Mouse (Mus musculus): ENCODE measurements around the gene Nr4a3. TPM values are rescaled to one million over a fixed set of nuclear protein-coding genes. Genes with fewer than 3 reads are reported as not detected.
A peak's percentile ranks its signal among the peaks of the same experiment; 100 is the strongest.

Nr4a3 gene
- polyA plus RNA-seq, 1 experiment: 0.33 TPM

DNA sequence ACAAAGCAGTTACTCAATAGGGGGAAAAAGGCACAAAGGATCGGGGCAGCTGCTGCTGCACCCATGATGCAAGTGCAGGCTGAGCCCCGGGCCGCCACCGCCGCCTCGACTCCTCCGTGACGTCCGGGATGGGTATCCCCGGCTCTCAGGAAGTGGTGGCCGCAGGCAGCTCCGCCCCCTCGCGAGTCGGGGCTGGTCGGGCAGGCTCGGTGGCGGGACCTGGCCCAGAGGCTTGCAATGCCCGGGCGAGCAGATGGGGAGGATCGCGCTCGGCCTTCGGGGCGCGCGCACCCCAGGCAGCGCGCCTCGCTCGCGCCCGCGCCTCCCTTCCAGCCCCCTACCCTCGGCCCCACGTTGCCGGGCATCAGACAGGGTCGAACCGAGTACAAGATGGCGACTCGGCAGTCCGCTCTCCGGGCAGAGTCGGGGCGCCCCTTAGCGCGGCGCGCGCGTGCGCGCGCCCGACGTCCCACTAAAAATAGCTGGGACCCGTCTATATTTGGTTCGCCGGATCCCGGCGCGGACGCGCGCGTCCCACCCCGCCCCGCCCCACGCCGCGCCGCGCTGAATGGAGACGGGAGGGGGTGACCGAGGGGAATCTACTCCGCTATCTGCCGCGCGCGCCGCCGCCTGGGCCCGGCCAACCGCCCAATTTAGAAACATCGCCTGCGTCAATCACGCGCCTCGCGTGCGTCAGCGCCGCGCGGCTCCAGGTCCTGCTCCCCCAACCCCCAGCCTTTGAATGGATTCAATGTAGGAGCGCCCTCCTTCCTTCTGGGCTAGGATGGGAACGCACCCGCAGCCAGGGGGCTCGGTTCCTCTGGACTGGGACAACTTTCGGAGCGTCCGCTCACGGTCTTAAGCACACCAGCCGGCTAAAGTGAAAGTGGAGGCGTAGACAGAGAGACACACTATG is 1.9 kb upstream of the Nr4a3 start:
- no peak overlapping the region for H3K27ac ChIP-seq (ENCODE audit: insufficient read depth, low read length)
- H3K36me3 ChIP-seq (ENCODE audit: control insufficient read depth, insufficient read depth, low read length, poor library complexity, severe bottlenecking): no peaks in the 10 kb centered on the region
- no peaks in the 10 kb centered on the region for H3K9me3 ChIP-seq (replicated peaks; ENCODE audit: control insufficient read depth, insufficient read depth, low read length, poor library complexity, severe bottlenecking)
- peaks cover 25% of the 10 kb centered on the region for H3K27me3 ChIP-seq (ENCODE audit: control insufficient read depth, insufficient read depth, low read length, poor library complexity, severe bottlenecking)
- peak overlapping the region; percentile 58 for H3K4me3 ChIP-seq (ENCODE audit: low read depth, low read length)
- H3K9ac ChIP-seq (ENCODE audit: low read depth, poor library complexity, severe bottlenecking): peak overlapping the region; percentile 76
- TF ChIP-seq CTCF (IDR thresholded peaks at IDR 0.05; ENCODE audit: low read depth, low read length): no peak
- no peak for TF ChIP-seq POLR2A (IDR thresholded peaks at IDR 0.05; ENCODE audit: insufficient read depth, low read length)
- TF ChIP-seq EP300 (IDR thresholded peaks at IDR 0.05; ENCODE audit: insufficient read depth, low read depth, low read length): no peak
- no peaks in the 10 kb centered on the region for H3K4me1 ChIP-seq (ENCODE audit: control insufficient read depth, insufficient read depth, low read length)

DNA sequence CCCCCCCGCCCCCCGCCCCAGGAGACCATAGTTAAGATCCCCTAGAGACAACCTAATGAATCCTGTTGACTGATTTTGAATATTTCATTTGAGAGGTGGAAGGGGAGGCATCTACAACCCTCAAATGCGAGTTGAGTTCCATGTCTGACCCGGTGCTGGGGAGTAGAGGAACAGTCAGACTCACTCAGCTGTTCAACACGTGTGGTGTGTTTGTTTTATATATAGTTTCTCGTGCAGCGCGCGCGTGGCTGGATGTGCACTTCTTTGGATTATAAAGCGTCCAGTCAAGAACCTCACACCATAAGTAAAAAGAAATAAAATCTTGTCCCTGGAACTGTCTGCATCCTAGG is 837 bp upstream of the Nr4a3 start:
- Histone ChIP-seq H3K4me3 (ENCODE audit: low read depth, low read length) (peak overlapping the region; percentile 56), H3K4me1 (ENCODE audit: control insufficient read depth, insufficient read depth, low read length) (no peaks in the 10 kb centered on the region), H3K9me3 (replicated peaks; ENCODE audit: control insufficient read depth, insufficient read depth, low read length, poor library complexity, severe bottlenecking) (no peaks in the 10 kb centered on the region), H3K36me3 (ENCODE audit: control insufficient read depth, insufficient read depth, low read length, poor library complexity, severe bottlenecking) (no peaks in the 10 kb centered on the region), H3K9ac (ENCODE audit: low read depth, poor library complexity, severe bottlenecking) (no peak overlapping the region), H3K27ac (ENCODE audit: insufficient read depth, low read length) (no peak overlapping the region), H3K27me3 (ENCODE audit: control insufficient read depth, insufficient read depth, low read length, poor library complexity, severe bottlenecking) (peaks cover 31% of the 10 kb centered on the region)
- TF ChIP-seq POLR2A (IDR thresholded peaks at IDR 0.05; ENCODE audit: insufficient read depth, low read length) (no peak), CTCF (IDR thresholded peaks at IDR 0.05; ENCODE audit: low read depth, low read length) (no peak), EP300 (IDR thresholded peaks at IDR 0.05; ENCODE audit: insufficient read depth, low read depth, low read length) (no peak)

DNA sequence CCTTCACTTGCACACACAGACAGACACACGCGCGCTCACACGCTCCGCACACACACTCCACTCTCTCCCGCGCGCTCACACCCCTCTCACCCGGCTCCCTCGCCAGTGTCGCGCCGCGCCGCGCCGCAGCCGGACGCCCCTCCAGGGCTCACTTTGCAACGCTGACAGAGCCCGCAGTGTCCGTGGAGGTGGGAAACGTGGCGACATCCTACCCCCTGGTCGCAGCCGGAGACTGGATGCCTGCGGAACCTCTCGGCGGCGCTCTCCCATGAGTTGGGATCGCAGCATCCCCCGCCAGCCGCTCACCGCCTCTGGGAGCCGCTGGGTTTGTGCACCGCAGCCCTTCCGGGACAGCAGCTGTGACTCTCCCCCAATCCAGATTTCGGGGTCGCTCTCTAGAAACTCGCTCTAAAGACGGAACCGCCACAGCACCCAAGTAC is 348 bp downstream of the Nr4a3 start:
- H3K4me3 ChIP-seq (ENCODE audit: low read depth, low read length): peak overlapping the region; percentile 56
- H3K9me3 ChIP-seq (replicated peaks; ENCODE audit: control insufficient read depth, insufficient read depth, low read length, poor library complexity, severe bottlenecking): no peaks in the 10 kb centered on the region
- no peaks in the 10 kb centered on the region for H3K36me3 ChIP-seq (ENCODE audit: control insufficient read depth, insufficient read depth, low read length, poor library complexity, severe bottlenecking)
- no peak overlapping the region for H3K9ac ChIP-seq (ENCODE audit: low read depth, poor library complexity, severe bottlenecking)
- H3K27ac ChIP-seq (ENCODE audit: insufficient read depth, low read length): no peak overlapping the region
- peaks cover 32% of the 10 kb centered on the region for H3K27me3 ChIP-seq (ENCODE audit: control insufficient read depth, insufficient read depth, low read length, poor library complexity, severe bottlenecking)
- TF ChIP-seq CTCF (IDR thresholded peaks at IDR 0.05; ENCODE audit: low read depth, low read length) (no peak), POLR2A (IDR thresholded peaks at IDR 0.05; ENCODE audit: insufficient read depth, low read length) (no peak), EP300 (IDR thresholded peaks at IDR 0.05; ENCODE audit: insufficient read depth, low read depth, low read length) (no peak)
- H3K4me1 ChIP-seq (ENCODE audit: control insufficient read depth, insufficient read depth, low read length): no peaks in the 10 kb centered on the region

DNA sequence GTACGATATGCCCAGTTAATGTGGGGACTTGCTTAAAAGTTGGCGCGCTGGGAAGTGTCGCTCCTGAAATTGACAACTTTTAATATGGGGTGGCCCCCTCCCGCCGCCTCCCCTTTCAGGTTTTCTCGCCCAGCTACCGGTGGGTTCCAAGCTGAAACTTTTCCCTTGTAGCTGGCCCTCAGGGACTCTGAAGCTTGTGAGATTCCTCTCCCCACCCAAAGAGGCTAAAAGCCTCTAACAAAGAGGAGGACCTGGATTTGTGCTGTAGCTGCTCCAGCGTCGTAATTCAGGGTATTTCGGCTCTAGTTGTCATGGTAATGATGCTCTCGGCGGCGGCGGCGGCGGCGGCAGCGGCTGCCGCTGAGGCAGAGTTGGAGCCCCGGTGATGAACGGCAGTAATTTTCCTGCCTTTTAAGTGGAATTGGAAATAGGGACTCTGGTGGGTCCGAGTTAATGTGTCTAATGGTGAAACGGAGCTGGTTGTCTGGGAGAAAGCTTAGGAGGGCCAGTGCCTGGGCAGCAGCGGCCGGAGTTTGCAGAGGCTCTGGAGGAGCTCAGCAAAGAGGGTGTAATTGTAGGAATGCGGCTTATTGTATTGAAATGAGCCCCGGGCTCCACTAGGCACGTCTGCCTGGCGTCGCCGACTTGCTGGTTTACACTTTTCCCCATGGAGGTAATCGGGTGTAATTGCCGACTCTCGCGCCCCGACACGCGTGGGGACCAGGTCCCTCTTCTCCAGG is 938 bp downstream of the Nr4a3 start:
- H3K9ac ChIP-seq (ENCODE audit: low read depth, poor library complexity, severe bottlenecking): no peak overlapping the region
- peak overlapping the region; percentile 56 for H3K4me3 ChIP-seq (ENCODE audit: low read depth, low read length)
- no peak overlapping the region for H3K27ac ChIP-seq (ENCODE audit: insufficient read depth, low read length)
- TF ChIP-seq EP300 (IDR thresholded peaks at IDR 0.05; ENCODE audit: insufficient read depth, low read depth, low read length) (no peak), POLR2A (IDR thresholded peaks at IDR 0.05; ENCODE audit: insufficient read depth, low read length) (no peak), CTCF (IDR thresholded peaks at IDR 0.05; ENCODE audit: low read depth, low read length) (no peak)
- H3K36me3 ChIP-seq (ENCODE audit: control insufficient read depth, insufficient read depth, low read length, poor library complexity, severe bottlenecking): no peaks in the 10 kb centered on the region
- H3K4me1 ChIP-seq (ENCODE audit: control insufficient read depth, insufficient read depth, low read length): no peaks in the 10 kb centered on the region
- peaks cover 33% of the 10 kb centered on the region for H3K27me3 ChIP-seq (ENCODE audit: control insufficient read depth, insufficient read depth, low read length, poor library complexity, severe bottlenecking)
- no peaks in the 10 kb centered on the region for H3K9me3 ChIP-seq (replicated peaks; ENCODE audit: control insufficient read depth, insufficient read depth, low read length, poor library complexity, severe bottlenecking)

GRCm38 (mm10) chr4:48046461-48046901 is 1.5 kb downstream of the Nr4a3 start:
- H3K27ac ChIP-seq (ENCODE audit: insufficient read depth, low read length): no peak overlapping the region
- TF ChIP-seq CTCF (IDR thresholded peaks at IDR 0.05; ENCODE audit: low read depth, low read length): no peak
- TF ChIP-seq POLR2A (IDR thresholded peaks at IDR 0.05; ENCODE audit: insufficient read depth, low read length): no peak
- no peak for TF ChIP-seq EP300 (IDR thresholded peaks at IDR 0.05; ENCODE audit: insufficient read depth, low read depth, low read length)
- peaks cover 36% of the 10 kb centered on the region for H3K27me3 ChIP-seq (ENCODE audit: control insufficient read depth, insufficient read depth, low read length, poor library complexity, severe bottlenecking)
- peak overlapping the region; percentile 19 for H3K4me3 ChIP-seq (ENCODE audit: low read depth, low read length)
- no peaks in the 10 kb centered on the region for H3K36me3 ChIP-seq (ENCODE audit: control insufficient read depth, insufficient read depth, low read length, poor library complexity, severe bottlenecking)
- no peak overlapping the region for H3K9ac ChIP-seq (ENCODE audit: low read depth, poor library complexity, severe bottlenecking)
- H3K9me3 ChIP-seq (replicated peaks; ENCODE audit: control insufficient read depth, insufficient read depth, low read length, poor library complexity, severe bottlenecking): no peaks in the 10 kb centered on the region
- H3K4me1 ChIP-seq (ENCODE audit: control insufficient read depth, insufficient read depth, low read length): no peaks in the 10 kb centered on the region
